Mouse (Mus musculus): Measurements from ENCODE around the gene 1700086D15Rik. TPM values are rescaled to one million over a fixed set of nuclear protein-coding genes. Genes with fewer than 3 reads are reported as not detected.

Gene 1700086D15Rik
- polyA plus RNA-seq, 1 experiment from 2014 or later, result not detected

Other genes starting within 250 kb of the 1700086D15Rik start
- 29.1 and 31.5 TPM in 2 replicates for gene Elac2, start 180.9 kb downstream of the 1700086D15Rik start, polyA plus RNA-seq (2014; fragmentation: Nextera tagmentation; extraction: Ambion mirVana)
- gene Arhgap44, start 3.1 kb upstream of the 1700086D15Rik start, polyA plus RNA-seq (2014; fragmentation: Nextera tagmentation; extraction: Ambion mirVana), result 8.5 and 10.6 TPM in 2 replicates
- gene Myocd, start 110.1 kb upstream of the 1700086D15Rik start, polyA plus RNA-seq (2014; fragmentation: Nextera tagmentation; extraction: Ambion mirVana), result 0.33 TPM in 1 of 2 replicates, not detected in the other